Mouse (Mus musculus) MEL (cell line): ENCODE data around the gene Kazn. TPM values are rescaled to one million over a fixed set of nuclear protein-coding genes. Genes with fewer than 3 reads are reported as not detected.

Experiments used
- DNase-seq: peaks from one replicate; pipeline ENCODE4 v3.0.0; 2011; ENCODE audit warnings: low read depth, low spot score
- H3K27ac ChIP-seq: 2 replicates; pipeline ENCODE4 v1.5.1; 2012; ENCODE audit warnings: low read depth, mild to moderate bottlenecking, control low read depth, low read length, moderate library complexity; ENCODE audit not compliant: control insufficient read depth
- H3K27me3 ChIP-seq, 2 experiments: fragments of 150-350 bp in 1 of 2; sonication (generic) in 1 of 2; 2 replicates each; pipeline ENCODE4 v1.6.1; 2012; ENCODE audit warnings: low read length in 2 of 2, mild to moderate bottlenecking in 2 of 2, improper control_type of control experiment in 1 of 2, moderate library complexity in 1 of 2; ENCODE audit not compliant: insufficient read depth in 2 of 2, control insufficient read depth in 1 of 2
- H3K36me3 ChIP-seq, 2 experiments: 2 replicates each; pipeline ENCODE4 v1.6.1; 2012 to 2014; ENCODE audit warnings: low read length in 2 of 2, improper control_type of control experiment in 1 of 2, inconsistent platforms in 1 of 2, mild to moderate bottlenecking in 1 of 2; ENCODE audit not compliant: insufficient read depth in 2 of 2, control insufficient read depth in 1 of 2
- H3K4me1 ChIP-seq, 2 experiments: fragments of 150-350 bp in 1 of 2; sonication (generic) in 1 of 2; 2 replicates each; pipeline ENCODE4 v1.6.1; 2012; ENCODE audit warnings: low read length in 2 of 2, improper control_type of control experiment in 1 of 2, mild to moderate bottlenecking in 1 of 2; ENCODE audit not compliant: insufficient read depth in 2 of 2, control insufficient read depth in 1 of 2
- H3K4me3 ChIP-seq, 2 experiments: fragments of 150-350 bp in 1 of 2; sonication (generic) in 1 of 2; 2 replicates each; pipeline ENCODE4 v1.5.1; 2012; ENCODE audit warnings: low read depth in 2 of 2, low read length in 2 of 2, mild to moderate bottlenecking in 2 of 2, moderate library complexity in 2 of 2, control low read depth in 1 of 2, improper control_type of control experiment in 1 of 2; ENCODE audit not compliant: control insufficient read depth in 1 of 2, insufficient read depth in 1 of 2
- H3K79me2 ChIP-seq: 2 replicates; pipeline ENCODE4 v1.6.1; 2012; ENCODE audit warnings: mild to moderate bottlenecking, low read length, moderate library complexity; ENCODE audit not compliant: control insufficient read depth, poor library complexity, insufficient read depth
- H3K9ac ChIP-seq: 2 replicates; pipeline ENCODE4 v1.6.1; 2012; ENCODE audit warnings: low read depth, mild to moderate bottlenecking, control low read depth, low read length, moderate library complexity; ENCODE audit not compliant: control insufficient read depth, poor library complexity, severe bottlenecking
- H3K9me3 ChIP-seq: fragments of 150-350 bp; sonication (generic); replicated peaks from 2 replicates; pipeline ENCODE4 v1.6.1; 2012; ENCODE audit warnings: mild to moderate bottlenecking, low read length, improper control_type of control experiment, moderate library complexity; ENCODE audit not compliant: insufficient read depth
- BHLHE40 ChIP-seq: IDR thresholded peaks from 2 replicates; pipeline ENCODE4 v1.6.1; 2012; ENCODE audit warnings: low read depth, mild to moderate bottlenecking, inconsistent platforms, low read length, improper control_type of control experiment, borderline replicate concordance
- CHD1 ChIP-seq: IDR thresholded peaks from 2 replicates; pipeline ENCODE4 v1.6.1; 2012; ENCODE audit warnings: low read depth, mild to moderate bottlenecking, inconsistent platforms, low read length, improper control_type of control experiment
- CTCF ChIP-seq, 3 experiments: IDR thresholded peaks in 2 of 3; conservative IDR thresholded peaks in 1 of 3; 2 replicates each; pipeline ENCODE4 v1.5.1; 2011 to 2012; ENCODE audit warnings: low read length in 3 of 3, low read depth in 2 of 3, mild to moderate bottlenecking in 2 of 3, improper control_type of control experiment in 1 of 3, inconsistent platforms in 1 of 3, mixed read lengths in 1 of 3, moderate library complexity in 1 of 3; ENCODE audit not compliant: control insufficient read depth in 1 of 3, insufficient read depth in 1 of 3, poor library complexity in 1 of 3, severe bottlenecking in 1 of 3
- ETS1 ChIP-seq: IDR thresholded peaks from 2 replicates; pipeline ENCODE4 v1.6.1; 2012; ENCODE audit warnings: low read depth, mild to moderate bottlenecking, inconsistent platforms, low read length, improper control_type of control experiment, moderate library complexity
- GATA1 ChIP-seq: IDR thresholded peaks from 2 replicates; pipeline ENCODE4 v1.6.1; 2011; ENCODE audit warnings: low read depth, low read length, improper control_type of control experiment
- JUND ChIP-seq: IDR thresholded peaks from 2 replicates; pipeline ENCODE4 v1.6.1; 2011; ENCODE audit warnings: low read depth, mild to moderate bottlenecking, improper control_type of control experiment, low read length
- MAFK ChIP-seq: IDR thresholded peaks from 2 replicates; pipeline ENCODE4 v1.6.1; 2011; ENCODE audit warnings: low read depth, mild to moderate bottlenecking, low read length, improper control_type of control experiment, borderline replicate concordance
- MAX ChIP-seq: IDR thresholded peaks from 2 replicates; pipeline ENCODE4 v1.6.1; 2011; ENCODE audit warnings: low read length, improper control_type of control experiment
- MXI1 ChIP-seq: IDR thresholded peaks from 2 replicates; pipeline ENCODE4 v1.6.1; 2011; ENCODE audit warnings: mild to moderate bottlenecking, low read depth, low read length, improper control_type of control experiment
- RAD21 ChIP-seq: IDR thresholded peaks from 2 replicates; pipeline ENCODE4 v1.6.1; 2011; ENCODE audit warnings: mild to moderate bottlenecking, low read depth, low read length, improper control_type of control experiment
- RCOR1 ChIP-seq: IDR thresholded peaks from 2 replicates; pipeline ENCODE4 v1.6.1; 2012; ENCODE audit warnings: low read depth, mild to moderate bottlenecking, inconsistent platforms, low read length, improper control_type of control experiment
- SMC3 ChIP-seq: IDR thresholded peaks from 2 replicates; pipeline ENCODE4 v1.6.1; 2011; ENCODE audit warnings: low read depth, low read length, improper control_type of control experiment
- UBTF ChIP-seq: IDR thresholded peaks from 2 replicates; pipeline ENCODE4 v1.6.1; 2012; ENCODE audit warnings: low read depth, mild to moderate bottlenecking, inconsistent platforms, low read length, improper control_type of control experiment, moderate library complexity, borderline replicate concordance; ENCODE audit not compliant: insufficient read depth
- USF1 ChIP-seq: IDR thresholded peaks from 2 replicates; pipeline ENCODE4 v1.6.1; 2014; ENCODE audit warnings: low read depth, mild to moderate bottlenecking, inconsistent platforms, low read length, improper control_type of control experiment, moderate library complexity
- USF2 ChIP-seq, 2 experiments: IDR thresholded peaks; 2 replicates each; pipeline ENCODE4 v1.6.1; 2011 to 2012; ENCODE audit warnings: improper control_type of control experiment in 2 of 2, low read length in 2 of 2, borderline replicate concordance in 1 of 2, inconsistent platforms in 1 of 2, low read depth in 1 of 2, mild to moderate bottlenecking in 1 of 2; ENCODE audit not compliant: insufficient read depth in 1 of 2
- ZKSCAN1 ChIP-seq: IDR thresholded peaks from 2 replicates; pipeline ENCODE4 v1.6.1; 2012; ENCODE audit warnings: low read depth, mild to moderate bottlenecking, inconsistent platforms, low read length, improper control_type of control experiment, moderate library complexity
- ZMIZ1 ChIP-seq: IDR thresholded peaks from 2 replicates; pipeline ENCODE4 v1.6.1; 2012; ENCODE audit warnings: low read depth, mild to moderate bottlenecking, inconsistent platforms, low read length, improper control_type of control experiment, moderate library complexity
- polyA plus RNA-seq, 2 experiments: library from polyadenylated mRNA; stranded (reverse) in 1 of 2; unstranded in 1 of 2; fragments of >175 nt in 1 of 2; fragments of >200 nt in 1 of 2; gene quantifications; 2 replicates each; pipeline versions ENCODE4 v1.2.1 to v1.2.4; 2012; ENCODE audit warnings: low replicate concordance in 2 of 2, low read depth in 1 of 2; ENCODE audit not compliant: insufficient read length in 2 of 2, insufficient read depth in 1 of 2, missing spikeins in 1 of 2
- total RNA-seq: library from RNA; depleted of rRNA; stranded (reverse); fragments of 300-350 nt; gene quantifications from 2 replicates; pipeline ENCODE4 v1.2.3, GENCODE M21; 2012

The Kazn gene
- total and polyA plus RNA-seq, 3 experiments = not detected

DNA sequence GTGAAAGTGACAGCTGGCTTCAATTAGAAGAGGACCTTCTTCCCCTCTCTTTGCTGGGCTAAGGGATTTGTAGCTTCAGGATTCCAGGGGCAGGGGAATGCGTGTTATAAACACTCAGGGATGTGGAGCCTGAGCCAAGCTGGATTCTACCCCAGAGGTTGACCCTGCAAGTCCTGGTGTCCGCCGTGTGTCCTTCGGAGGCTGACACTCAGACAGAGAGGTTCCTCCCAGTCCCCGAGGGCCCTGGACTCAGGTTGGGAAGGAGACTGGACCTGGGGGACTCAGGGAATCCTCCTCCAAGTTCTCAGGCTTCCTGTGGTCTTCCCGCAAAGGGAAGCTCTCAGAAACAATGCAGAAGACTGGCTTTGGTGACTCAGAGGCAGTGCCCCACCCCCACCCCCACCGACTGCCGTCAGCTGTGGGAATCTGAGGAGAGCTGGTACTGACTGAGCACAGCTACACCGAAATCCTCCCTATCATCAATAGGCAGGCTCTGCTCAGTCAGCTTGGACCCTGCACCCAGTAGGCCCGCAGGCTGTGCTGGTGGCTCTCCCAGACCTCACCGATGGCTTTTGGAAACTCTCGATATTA is 136.0 kb downstream of the Kazn start:
- H3K4me3 ChIP-seq = no peak overlapping the region
- H3K9me3 ChIP-seq = no peaks in the 10 kb centered on the region
- no peaks in the 10 kb centered on the region for H3K36me3 ChIP-seq
- H3K4me1 ChIP-seq = no peaks in the 10 kb centered on the region
- no peaks in the 10 kb centered on the region for H3K27me3 ChIP-seq
- TF ChIP-seq GATA1 = no peak
- DNase-seq = no peak
- no peaks in the 10 kb centered on the region for H3K79me2 ChIP-seq
- H3K27ac ChIP-seq = no peak overlapping the region
- no peak overlapping the region for H3K9ac ChIP-seq

GRCm38 (mm10) chr4:142098303-142098702 is 140.9 kb downstream of the Kazn start:
- no peak overlapping the region for H3K9ac ChIP-seq
- TF ChIP-seq CTCF (IDR thresholded peaks at IDR 0.05 in 2 of 3, conservative IDR thresholded peaks at IDR 0.05 in 1 of 3; ENCODE audit: control insufficient read depth in 1 of 3, insufficient read depth in 1 of 3, low read depth in 2 of 3, low read length in 3 of 3, poor library complexity in 1 of 3, severe bottlenecking in 1 of 3) = 0 out of 6 replicates have a peak, but pooled peaks of 1 of the 3 experiments have one; percentile 18
- no peak for TF ChIP-seq JUND
- TF ChIP-seq SMC3 = 0 out of 2 replicates have a peak, but pooled peaks have one; percentile 4
- H3K4me3 ChIP-seq = no peak overlapping the region
- H3K79me2 ChIP-seq = no peaks in the 10 kb centered on the region
- H3K4me1 ChIP-seq = no peaks in the 10 kb centered on the region
- H3K9me3 ChIP-seq = no peaks in the 10 kb centered on the region
- DNase-seq = no peak
- no peaks in the 10 kb centered on the region for H3K27me3 ChIP-seq
- H3K36me3 ChIP-seq = no peaks in the 10 kb centered on the region
- no peak overlapping the region for H3K27ac ChIP-seq

- no peaks in the 10 kb centered on the region for H3K4me1 ChIP-seq
- no peaks in the 10 kb centered on the region for H3K27me3 ChIP-seq
- no peak overlapping the region for H3K27ac ChIP-seq
- H3K9me3 ChIP-seq = no peaks in the 10 kb centered on the region
- no peak for DNase-seq
- H3K36me3 ChIP-seq = no peaks in the 10 kb centered on the region
- TF ChIP-seq ZMIZ1 (no peak), USF2 (IDR thresholded peaks at IDR 0.05; ENCODE audit: borderline replicate concordance in 1 of 2, insufficient read depth in 1 of 2, low read depth in 1 of 2, low read length in 2 of 2) (no peak)
- H3K79me2 ChIP-seq = no peaks in the 10 kb centered on the region
- H3K4me3 ChIP-seq = no peak overlapping the region
- H3K9ac ChIP-seq = no peak overlapping the region
These were observed 141.3 kb downstream of the Kazn start for GRCm38 (mm10) chr4:142097871-142098270.

- no peaks in the 10 kb centered on the region for H3K9me3 ChIP-seq
- no peaks in the 10 kb centered on the region for H3K4me1 ChIP-seq
- H3K27me3 ChIP-seq = no peaks in the 10 kb centered on the region
- no peak for TF ChIP-seq UBTF
- TF ChIP-seq CTCF (IDR thresholded peaks at IDR 0.05 in 2 of 3, conservative IDR thresholded peaks at IDR 0.05 in 1 of 3; ENCODE audit: control insufficient read depth in 1 of 3, insufficient read depth in 1 of 3, low read depth in 2 of 3, low read length in 3 of 3, poor library complexity in 1 of 3, severe bottlenecking in 1 of 3) = no peak
- no peak for TF ChIP-seq MXI1
- no peak for TF ChIP-seq RCOR1
- no peak for TF ChIP-seq MAX
- no peak for TF ChIP-seq USF1
- TF ChIP-seq BHLHE40 = no peak
- TF ChIP-seq USF2 (IDR thresholded peaks at IDR 0.05; ENCODE audit: borderline replicate concordance in 1 of 2, insufficient read depth in 1 of 2, low read depth in 1 of 2, low read length in 2 of 2) = no peak
- TF ChIP-seq ZKSCAN1 = no peak
- TF ChIP-seq ETS1 = no peak
- TF ChIP-seq JUND = no peak
- TF ChIP-seq CHD1 = no peak
- no peak for TF ChIP-seq SMC3
- no peak for TF ChIP-seq MAFK
- TF ChIP-seq RAD21 = no peak
These were observed 143.5 kb downstream of the Kazn start for GRCm38 (mm10) chr4:142095513-142096241.

More at GRCm38 (mm10) chr4:142095513-142096241, 143.5 kb downstream of the Kazn start:
- H3K27ac ChIP-seq = no peak overlapping the region
- H3K36me3 ChIP-seq = no peaks in the 10 kb centered on the region
- no peak overlapping the region for H3K9ac ChIP-seq
- no peak overlapping the region for H3K4me3 ChIP-seq
- DNase-seq = no peak
- H3K79me2 ChIP-seq = no peaks in the 10 kb centered on the region
